Mouse (Mus musculus): ENCODE results near the gene Tor1b. TPM values are rescaled to one million over a fixed set of nuclear protein-coding genes. Genes with fewer than 3 reads are reported as not detected.

The Tor1b gene
- total RNA-seq, 2 experiments from 2014 or later: 38.8 TPM

DNA sequence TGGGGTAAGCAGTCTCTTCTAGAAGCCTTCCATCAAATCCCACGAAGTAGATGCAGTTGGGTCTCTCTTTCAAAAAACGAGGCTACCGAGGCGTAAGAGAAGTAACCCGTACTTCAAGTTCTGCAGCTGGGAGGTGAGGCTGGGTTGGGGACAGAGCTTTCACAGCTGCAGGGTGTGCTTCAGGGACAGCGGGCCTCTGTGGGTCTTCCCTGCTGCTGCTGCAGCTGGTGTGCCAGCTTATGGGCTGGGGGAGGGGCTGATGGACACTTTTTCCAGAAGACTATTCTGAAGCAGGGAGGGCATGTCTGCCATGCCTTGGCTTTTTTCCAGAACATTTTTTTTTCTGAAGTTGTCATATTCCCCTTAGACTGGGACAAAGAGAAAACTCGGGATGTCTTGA, 30.3 kb downstream of the Tor1b start:
- DNase-seq (ENCODE audit: low spot score in 2 of 2): no peak

DNA sequence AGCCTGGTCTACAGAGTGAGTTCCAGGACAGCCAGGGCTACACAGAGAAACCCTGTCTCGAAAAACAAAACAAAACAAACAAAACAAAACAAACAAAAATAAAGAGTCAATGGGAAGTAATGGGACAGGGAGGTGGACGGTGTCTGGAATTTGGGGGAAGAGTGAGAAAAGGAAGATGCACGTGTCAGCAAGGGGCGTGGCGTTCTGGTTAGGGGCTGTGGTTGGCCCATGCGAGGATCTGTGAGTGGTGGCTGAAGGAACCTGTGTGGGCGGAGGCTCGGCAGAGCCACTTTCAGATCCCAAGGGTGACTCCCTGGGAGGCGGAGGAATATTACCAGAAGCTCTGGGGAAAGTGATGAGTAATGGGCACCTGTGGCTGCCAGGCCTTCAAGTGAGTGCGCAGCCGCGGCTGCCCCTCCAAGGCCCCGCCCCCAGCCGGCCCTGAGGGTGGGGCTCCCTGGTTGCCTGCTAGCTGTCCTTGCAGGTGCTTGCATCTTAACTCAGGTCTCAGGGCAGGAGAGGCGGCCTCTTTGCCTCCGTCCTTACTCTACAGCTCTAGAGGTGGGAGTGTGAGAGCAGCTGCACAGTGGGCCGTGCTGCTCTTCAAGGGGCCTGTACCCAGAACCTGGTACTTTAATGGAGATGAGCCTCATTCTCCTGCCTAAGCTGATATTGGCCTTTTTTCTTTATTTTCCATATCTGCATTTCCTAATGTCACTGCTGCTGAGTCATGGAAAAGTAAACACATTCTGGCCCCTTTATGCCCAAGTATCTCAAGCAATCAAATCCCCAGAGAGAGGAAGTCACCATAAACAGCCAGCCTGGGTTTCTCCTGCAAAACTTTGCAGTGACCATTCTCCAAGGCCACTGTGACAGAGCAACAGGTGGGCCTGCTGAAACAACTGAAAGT, 32.6 kb downstream of the Tor1b start:
- no peak for DNase-seq (ENCODE audit: low spot score in 2 of 2)

DNA sequence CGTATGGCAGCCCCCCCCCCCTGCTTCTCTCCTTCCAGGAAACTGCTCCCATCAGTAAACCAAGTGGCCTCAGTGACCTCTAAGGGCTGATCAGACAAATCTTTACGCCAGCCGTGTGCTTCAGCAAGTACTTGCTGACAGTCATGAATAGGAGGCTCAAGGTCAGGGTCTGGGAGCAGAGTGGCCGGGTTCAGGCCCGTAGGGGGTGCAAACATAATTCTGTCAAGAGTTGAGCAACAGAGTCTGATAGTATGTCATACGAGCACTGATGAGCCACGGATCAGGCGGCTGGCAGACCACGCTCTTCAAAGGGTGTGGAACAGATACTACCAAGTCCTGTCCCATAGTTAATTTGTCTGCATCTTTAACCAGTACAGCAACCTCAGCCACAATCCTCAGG, 37.5 kb downstream of the Tor1b start:
- DNase-seq (ENCODE audit: low spot score in 2 of 2): no peak

DNA sequence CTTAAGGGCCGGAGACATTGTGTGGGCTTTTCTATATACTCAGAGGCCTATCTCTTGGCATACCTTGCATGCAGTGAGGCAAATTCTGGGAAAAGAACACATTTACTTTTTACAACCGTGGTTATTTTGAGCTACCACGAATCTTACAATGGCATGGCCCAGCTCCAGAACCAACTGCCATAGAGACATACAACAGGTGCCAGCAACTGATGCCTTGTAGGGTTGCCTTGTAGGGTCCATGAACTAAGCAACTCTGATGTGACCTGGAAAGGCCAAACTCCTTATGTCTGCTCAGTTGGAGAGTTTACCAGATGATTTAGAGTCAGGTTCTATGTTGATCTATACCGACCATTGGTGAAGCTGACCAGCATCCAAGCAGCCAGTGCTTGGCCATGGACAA, 42.1 kb downstream of the Tor1b start:
- no peak for DNase-seq (ENCODE audit: low spot score in 2 of 2)

DNA sequence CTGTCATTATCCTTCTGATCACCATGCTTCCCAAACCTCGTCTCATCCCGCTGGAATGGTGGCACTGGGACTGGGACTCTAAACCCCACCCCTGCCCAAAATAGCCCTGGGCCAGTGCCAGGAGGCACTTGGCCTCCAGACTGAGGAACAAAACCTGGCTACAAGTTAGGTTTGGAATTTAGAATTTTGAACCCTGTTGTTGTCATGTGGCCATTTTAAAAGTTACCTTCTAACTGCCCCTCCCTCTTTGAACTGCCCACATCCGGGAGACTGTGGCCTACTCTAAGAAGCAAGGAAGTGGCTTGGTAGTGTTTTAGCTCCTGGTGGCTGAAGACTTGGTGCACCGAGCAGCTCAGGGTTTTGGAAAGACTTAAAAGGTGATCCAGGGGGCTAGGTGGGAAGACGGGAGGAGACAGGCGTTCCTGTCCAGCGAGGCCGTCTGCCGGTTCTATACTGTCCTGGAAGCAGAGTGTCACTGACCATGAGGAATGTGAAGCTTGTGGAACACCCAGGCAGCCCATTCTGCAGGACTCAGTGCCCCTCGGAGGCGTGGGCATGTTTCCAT, 42.8 kb downstream of the Tor1b start:
- DNase-seq (ENCODE audit: low spot score in 2 of 2): no peak

DNA sequence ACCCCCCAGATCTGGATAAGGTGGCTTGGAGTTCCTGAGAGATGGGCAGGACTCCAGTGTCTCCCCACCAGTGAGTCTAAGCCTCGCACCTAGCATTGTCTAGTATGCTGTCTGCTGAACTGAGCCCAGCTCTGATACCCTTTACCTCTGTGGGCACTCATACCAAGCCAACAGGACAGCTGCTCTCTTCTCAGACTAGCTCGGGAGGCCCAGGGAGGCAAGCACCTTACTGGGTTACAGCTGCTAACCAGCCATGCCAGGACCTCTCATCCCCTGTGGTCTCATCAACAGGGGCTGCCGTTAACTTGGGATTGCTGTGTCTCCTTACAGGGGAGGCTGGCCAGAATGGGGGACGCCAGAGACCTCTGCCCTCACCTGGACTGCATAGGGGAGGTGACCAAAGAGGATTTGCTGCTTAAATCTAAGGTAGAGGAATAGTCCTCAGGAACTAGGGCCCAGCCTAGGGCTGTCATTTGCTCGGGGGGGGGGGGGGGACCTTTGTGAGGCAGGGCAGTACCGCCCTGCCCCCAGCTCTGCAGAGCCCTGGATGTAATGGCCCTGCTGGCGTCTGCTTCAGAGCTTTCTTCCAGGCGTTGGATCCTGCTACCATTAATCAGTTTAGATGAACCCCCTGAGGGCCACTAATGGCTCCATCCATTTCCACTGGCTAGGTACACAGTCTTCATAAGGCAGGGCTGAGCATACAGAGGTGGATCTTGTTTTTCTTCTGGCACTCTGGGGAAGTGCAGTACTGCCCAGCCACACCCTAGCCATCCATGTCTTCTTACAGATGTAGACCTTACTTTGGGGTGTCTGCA, 45.9 kb downstream of the Tor1b start:
- DNase-seq (ENCODE audit: low spot score in 2 of 2): no peak

DNA sequence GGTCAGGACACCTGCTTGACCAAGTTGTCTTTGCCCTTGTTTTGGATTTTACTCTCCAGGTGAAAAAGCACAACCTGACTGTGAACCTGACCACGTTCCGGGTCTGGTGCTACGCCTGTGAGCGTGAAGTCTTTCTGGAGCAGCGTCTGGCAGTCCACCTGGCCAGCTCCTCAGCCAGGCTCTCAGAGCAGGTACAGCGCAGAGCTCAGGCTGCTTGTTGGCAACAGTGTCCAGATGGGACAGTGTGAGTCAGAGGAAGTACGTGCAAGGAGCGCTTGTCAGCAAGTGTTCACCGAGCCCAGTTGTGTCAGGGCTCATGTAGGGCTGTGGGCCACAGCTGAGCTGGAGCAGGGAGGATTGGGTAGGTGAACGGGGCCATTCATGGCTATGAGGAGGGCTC, 50.1 kb downstream of the Tor1b start:
- DNase-seq (ENCODE audit: low spot score in 2 of 2): no peak

DNA sequence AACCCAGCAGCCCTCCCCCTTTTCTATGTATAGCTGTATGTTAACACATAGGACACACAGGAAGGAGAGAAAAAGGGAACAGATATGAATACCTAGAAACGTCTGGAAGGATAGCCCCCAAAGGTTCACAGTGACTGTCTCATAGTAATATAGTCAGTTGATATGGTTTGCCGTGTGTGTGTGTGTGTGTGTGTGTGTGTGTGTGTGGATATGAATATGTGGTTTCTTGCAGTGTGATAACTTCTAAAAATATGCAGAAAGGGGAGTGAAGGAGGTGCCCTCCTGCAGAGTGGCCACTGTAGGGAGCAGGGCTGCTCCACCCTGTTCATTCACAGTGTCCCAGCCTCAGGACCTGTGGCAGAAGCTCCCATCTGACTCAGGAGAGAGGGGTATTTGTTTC, 52.7 kb downstream of the Tor1b start:
- DNase-seq (ENCODE audit: low spot score in 2 of 2): no peak

DNA sequence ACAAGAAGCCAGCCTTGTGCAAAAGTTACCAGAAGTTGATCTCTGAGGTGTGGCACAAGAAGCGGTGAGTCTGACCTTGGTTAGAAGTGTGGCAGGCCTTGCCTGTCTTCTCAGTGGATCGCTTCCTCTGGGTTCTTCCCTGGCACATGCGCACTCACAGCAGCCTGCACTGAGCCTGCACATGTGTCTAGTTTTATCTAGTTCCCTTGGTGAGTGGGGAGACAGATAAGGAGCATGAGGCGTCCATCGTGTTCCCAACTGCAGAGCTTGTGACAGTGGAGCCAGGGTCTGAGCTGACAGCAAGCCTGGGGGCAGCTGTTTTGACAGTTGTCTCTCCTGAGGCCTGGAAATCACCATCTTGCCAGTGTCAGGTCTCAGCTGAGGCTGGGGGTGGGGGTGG, 53.7 kb downstream of the Tor1b start:
- DNase-seq (ENCODE audit: low spot score in 2 of 2): no peak

DNA sequence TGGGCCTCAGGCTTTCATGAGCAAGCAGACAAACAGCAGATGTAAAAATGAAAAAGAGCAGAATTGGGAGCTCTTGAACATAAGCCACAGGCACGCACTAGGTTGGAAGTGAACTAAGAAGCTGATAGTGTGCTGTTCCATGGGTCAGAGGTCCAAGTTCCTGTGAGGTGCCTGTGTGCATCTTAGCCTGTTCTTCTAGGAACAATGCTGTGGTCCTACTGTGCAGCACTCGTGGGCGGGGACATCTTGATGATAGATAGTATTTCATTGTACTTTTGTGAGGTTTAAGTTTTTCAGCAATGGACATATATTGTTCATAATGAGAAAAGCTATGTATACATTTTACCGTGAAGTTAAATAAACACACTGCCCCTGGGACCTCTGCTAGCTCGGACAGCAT, 54.4 kb downstream of the Tor1b start:
- DNase-seq (ENCODE audit: low spot score in 2 of 2): no peak

Other genes with a start within 250 kb of the Tor1b start
- 1 to 10 TPM; 2.9 to 3.8 TPM for gene 1700001O22Rik, start 149.3 kb upstream of the Tor1b start, total RNA-seq (2021)
- gene Ntmt1, start 145.1 kb upstream of the Tor1b start, total RNA-seq (2021): 10 to 100 TPM; 38.9 to 41.9 TPM
- 10 to 100 TPM; 33.7 to 34.9 TPM for gene Asb6, start 122.6 kb upstream of the Tor1b start, total RNA-seq (2021)
- 1 to 10 TPM; 2.9 to 5.0 TPM for gene Prrx2, start 118.0 kb upstream of the Tor1b start, total RNA-seq (2021)
- 1 to 10 TPM; 4.4 to 5.8 TPM for gene Ptges, start 23.1 kb upstream of the Tor1b start, total RNA-seq (2021)
- 10 to 100 TPM; 47.0 to 54.0 TPM for gene Tor1a, start 15.0 kb downstream of the Tor1b start, total RNA-seq (2021)
- 10 to 100 TPM; 51.0 to 52.8 TPM for gene BC005624, start 29.2 kb downstream of the Tor1b start, total RNA-seq (2021)
- gene Usp20, start 29.3 kb downstream of the Tor1b start, total RNA-seq (2021): 10 to 100 TPM; 84.0 to 85.6 TPM
- 100 to 1,000 TPM in 1 of 2 experiments, 10 to 100 TPM in 1; 98.9 to 105 TPM for gene Fnbp1, start 189.0 kb downstream of the Tor1b start, total RNA-seq (2021)
- 10 to 100 TPM; 48.6 to 52.8 TPM for gene Gpr107, start 199.4 kb downstream of the Tor1b start, total RNA-seq (2021)

All from layer of hippocampus, postnatal 14 days (tissue).